Mouse (Mus musculus) brain, embryonic 14.5 days (tissue): Measurements from ENCODE around the gene Otog.

Source experiments
- CTCF ChIP-seq: fragments of 200-500 bp; IDR thresholded peaks from 2 replicates; pipeline ENCODE4 v1.5.1; 2012; ENCODE audit warnings: inconsistent platforms, mild to moderate bottlenecking, moderate library complexity, borderline replicate concordance; ENCODE audit not compliant: insufficient read depth, insufficient read length; ENCODE audit errors: extremely low read depth
- POLR2A ChIP-seq: fragments of 200-500 bp; IDR thresholded peaks from 2 replicates; pipeline ENCODE4 v1.6.1; 2012; ENCODE audit warnings: mild to moderate bottlenecking, inconsistent platforms, borderline replicate concordance; ENCODE audit not compliant: poor library complexity, insufficient read depth, insufficient read length, severe bottlenecking; ENCODE audit errors: extremely low read depth

DNA sequence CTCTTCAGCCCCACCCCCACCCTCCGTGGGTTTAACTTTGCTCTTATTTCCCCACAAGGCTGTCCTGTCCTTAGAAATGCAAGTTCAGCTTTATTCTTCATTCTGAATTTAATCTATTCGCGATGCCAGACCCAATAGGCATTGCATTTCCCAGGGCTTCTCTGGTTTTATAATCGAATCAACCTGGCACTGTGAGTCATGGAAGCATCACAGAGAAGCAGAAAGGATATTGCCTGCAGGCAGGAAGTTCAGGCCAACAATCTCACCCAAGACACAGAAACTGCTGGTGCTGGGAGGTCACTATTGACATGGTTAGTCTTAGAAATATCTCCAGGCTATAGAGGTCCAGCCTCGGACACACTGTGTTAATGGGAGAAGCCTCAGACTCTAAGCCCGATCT lies 30.5 kb upstream of the Otog start:
- TF ChIP-seq POLR2A (no peak), CTCF (no peak)
